Mouse (Mus musculus) layer of hippocampus, adult 9-11 months (tissue): ENCODE measurements at regions not wholly inside any gene's neighbourhood (a gene's known extent, or its start where the extent isn't known, plus 50 kb on each side); places are given as distances from the start of the nearest gene placed in this dataset.

Experiments used
- DNase-seq: peaks from one replicate; pipeline ENCODE4 v3.0.0; 2022

DNA sequence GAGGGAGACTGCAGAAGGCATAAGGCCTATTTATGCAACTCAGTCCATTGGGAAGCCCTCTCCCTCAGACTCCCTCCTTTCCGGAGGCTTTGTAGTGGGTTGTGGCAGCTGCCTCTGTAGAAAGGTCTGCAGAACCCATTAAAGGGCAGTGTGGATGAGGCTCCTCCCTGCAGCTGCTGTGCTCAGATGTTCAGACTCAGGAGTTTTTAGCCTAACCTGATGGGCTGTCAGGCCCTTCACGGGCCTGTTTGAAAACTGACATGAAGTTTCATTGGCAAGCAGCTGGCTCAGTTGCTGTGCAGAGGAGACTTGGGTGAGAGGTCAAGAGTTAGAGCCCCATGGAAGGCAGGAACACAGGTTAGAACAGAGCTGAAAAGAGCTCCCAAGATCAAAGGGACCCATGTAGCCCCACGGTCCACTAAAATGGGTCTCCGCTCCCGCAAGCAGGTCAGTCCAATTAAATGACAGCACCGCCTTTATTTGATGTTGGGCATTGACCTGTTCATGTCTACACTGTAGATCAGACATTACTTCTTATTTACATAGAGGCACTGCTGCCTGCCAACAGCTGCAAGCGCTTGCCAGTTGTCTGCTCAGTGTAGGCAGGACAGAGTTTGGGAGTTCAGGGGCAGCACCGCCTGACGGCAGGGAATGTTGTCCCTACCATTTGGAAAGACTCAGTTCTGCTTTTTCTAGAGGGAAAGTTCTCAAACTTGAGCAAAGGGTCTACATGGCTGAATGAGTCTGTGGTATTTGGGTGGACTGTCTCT, 53.8 kb upstream of the Usp46 start:
- DNase-seq: no peak

DNA sequence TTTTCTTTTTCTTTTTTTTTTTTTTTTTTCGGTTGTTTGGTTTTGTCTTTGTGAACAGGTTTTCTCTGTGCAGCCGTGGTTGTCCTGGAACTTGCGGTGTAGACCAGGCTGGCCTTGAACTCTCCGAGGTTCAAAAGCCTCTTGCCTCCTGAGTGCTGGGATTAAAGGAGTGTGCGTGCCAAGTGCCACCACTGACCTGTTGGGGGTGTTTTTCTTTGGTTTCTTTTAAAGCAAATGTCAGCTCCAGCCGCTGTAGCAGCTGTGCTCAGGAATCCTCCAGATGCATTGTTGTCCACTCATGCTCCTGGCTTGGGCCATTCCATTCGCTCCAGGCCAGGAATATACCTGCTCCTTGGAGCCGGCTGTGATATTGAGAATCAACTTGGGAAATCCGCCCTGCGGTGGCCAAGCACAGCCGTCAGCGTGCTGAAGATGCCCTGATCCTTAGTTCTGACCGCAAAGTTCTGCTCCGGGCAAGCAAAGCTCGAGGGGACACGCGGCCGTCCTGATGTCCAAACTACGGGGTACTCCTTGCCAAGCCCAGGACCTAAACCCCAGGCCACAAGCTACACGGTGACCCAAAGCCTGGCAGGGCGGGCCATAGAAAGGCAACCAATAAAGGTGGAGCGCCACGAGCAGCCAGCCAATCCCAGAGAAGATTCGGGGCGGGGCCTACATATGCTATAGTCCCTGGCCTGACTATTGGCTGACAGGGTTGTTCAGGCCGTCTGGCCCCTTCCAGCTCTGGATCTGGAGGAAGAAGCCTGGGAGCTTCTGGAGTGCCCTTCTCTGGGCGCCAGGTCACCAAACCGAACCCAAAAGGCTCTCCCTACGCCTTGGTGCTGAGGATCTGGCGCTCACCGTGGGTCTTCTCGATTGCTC, 58.0 kb upstream of the Usp46 start:
- peak; percentile 78 for DNase-seq

DNA sequence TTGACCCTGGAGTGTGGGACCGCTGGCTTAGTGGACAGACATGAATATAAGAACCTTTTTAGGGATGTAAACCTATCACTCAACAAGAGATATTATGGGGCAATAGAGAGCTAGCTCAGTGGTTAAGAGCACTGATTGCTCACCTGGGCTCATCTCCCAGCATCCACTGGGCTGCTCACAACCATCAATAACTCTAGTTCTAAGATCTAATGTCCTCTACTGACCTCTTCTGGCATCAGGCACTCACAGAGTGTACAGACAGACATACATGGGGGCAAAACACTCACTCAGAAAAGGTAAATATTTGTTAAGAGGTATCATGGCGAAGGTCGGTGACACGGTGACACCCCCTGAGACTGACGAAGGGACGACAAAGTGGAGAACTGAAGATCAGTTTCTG, 59.3 kb upstream of the Usp46 start:
- DNase-seq: no peak

- DNase-seq: no peak
These were observed 61.4 kb upstream of the Usp46 start for GRCm38 (mm10) chr5:74129636-74130035.

- DNase-seq: no peak
These were observed 62.4 kb upstream of the Rasl11b start for GRCm38 (mm10) chr5:74132671-74133070.

DNA sequence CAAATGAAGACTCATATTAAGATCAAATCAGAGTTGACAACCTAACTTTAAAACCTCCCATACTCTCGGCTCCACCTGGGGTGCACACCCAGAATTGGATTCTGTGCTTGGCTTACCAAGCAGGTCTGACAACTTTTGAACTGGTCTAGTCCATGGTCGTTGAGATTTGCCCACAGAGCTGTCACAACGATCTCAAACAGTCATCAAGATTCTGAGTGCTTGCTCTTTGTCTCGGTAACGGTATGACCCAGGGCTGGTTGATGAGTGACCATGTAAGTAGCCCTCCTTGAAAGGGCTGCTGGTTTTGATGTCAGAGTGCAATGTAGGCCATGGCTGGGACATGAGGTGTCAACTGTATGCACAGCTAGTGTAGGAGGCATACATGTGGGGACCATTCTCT, 58.7 kb upstream of the Rasl11b start:
- no peak for DNase-seq

DNA sequence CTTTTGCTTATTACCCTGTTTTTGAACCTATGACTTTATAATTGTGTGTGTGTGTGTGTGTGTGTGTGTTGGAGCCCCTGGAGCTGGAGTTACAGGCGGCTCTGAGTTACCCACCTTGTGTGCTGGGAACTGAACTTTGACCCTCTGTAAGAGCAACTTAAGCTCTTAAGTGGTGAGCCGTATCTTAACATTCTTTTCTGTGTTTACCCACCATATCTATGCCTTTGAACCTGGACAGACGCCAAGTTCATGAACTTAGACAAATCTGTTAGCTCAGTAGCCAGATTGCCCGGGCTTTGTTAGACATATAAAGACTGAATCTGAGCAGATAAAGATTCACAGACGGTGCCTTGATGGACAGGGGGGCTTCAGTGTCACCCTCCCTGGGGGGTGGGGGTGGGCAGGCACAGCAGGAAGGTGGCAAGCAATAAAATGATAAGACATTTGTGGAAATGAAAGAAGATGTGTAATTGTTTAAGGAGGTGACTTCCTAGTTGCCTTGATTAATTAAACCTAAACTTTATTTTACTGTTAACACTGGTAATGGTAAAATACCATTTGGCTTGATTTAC, 58.1 kb upstream of the Rasl11b start:
- no peak for DNase-seq

DNA sequence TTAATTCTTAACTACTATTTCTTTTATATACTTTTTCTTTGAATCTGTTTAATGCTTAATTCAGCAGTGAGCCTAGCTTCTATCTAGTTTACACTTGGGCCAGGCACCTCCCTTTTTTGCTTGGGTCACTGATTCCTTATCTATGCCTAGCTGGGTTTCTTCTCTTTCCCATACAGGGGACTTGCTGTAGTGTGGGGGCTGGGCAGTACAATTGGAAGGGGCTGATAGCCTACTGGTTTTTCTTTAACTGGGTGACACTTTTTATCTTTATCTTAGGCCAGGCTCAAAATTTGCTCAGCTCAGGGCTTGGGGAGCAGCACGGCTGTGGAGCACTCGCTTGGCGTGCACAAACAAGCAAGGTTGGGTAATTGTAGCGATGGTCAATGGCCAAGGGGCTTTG, 51.1 kb upstream of the Rasl11b start:
- no peak for DNase-seq

DNA sequence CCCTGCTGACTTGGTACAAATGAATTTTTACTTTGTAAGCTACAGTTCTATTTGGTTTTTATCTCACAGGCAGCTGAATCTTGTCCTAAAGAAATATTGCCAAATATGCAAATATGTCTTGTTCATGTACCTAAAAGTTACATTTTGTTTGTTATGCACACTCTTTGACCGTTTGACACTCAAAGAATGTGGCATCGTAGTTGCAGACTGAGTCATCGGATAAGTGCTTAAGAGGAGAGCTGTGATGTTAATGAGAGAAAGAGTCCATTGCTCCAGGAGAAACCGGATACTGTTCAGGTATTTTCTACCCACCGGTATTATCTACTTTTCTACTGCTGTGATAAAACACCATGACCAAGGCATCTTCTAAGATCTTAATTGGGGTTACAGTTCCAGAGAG, 50.3 kb upstream of the Rasl11b start:
- DNase-seq: no peak
